Mouse (Mus musculus) G1E (cell line): Measurements from ENCODE around the gene Ppwd1.

Source experiments
- CTCF ChIP-seq: IDR thresholded peaks from 2 replicates; pipeline ENCODE4 v1.5.1; 2012; ENCODE audit warnings: low read depth, low read length, inconsistent platforms, mixed read lengths
- POLR2AphosphoS5 ChIP-seq: IDR thresholded peaks from 2 replicates; pipeline ENCODE4 v1.6.1; 2012; ENCODE audit warnings: low read depth, low read length, inconsistent platforms; ENCODE audit not compliant: insufficient replicate concordance
- TAL1 ChIP-seq: conservative IDR thresholded peaks from 2 replicates; pipeline ENCODE4 v1.6.1; 2012; ENCODE audit warnings: low read depth, low read length, inconsistent platforms, mixed read lengths

GRCm38 (mm10) chr13:104179176-104179888 lies 49.3 kb downstream of the Ppwd1 start:
- TF ChIP-seq CTCF (no peak), POLR2AphosphoS5 (no peak), TAL1 (no peak)
